Mouse (Mus musculus) thymus, adult 2 months (tissue): Measurements from ENCODE around the gene Prpf18.

Experiments used
- CTCF ChIP-seq: fragments of 200-500 bp; IDR thresholded peaks from 2 replicates; pipeline ENCODE4 v1.5.1; 2012; ENCODE audit warnings: mild to moderate bottlenecking, control low read depth, low read length, moderate library complexity, borderline replicate concordance; ENCODE audit not compliant: control insufficient read depth, poor library complexity, insufficient read depth; ENCODE audit errors: extremely low read depth
- POLR2A ChIP-seq: fragments of 200-500 bp; IDR thresholded peaks from 2 replicates; pipeline ENCODE4 v1.6.1; 2012; ENCODE audit warnings: mild to moderate bottlenecking, low read length, control low read depth, moderate library complexity; ENCODE audit not compliant: control insufficient read depth, poor library complexity, insufficient read depth; ENCODE audit errors: extremely low read depth

DNA sequence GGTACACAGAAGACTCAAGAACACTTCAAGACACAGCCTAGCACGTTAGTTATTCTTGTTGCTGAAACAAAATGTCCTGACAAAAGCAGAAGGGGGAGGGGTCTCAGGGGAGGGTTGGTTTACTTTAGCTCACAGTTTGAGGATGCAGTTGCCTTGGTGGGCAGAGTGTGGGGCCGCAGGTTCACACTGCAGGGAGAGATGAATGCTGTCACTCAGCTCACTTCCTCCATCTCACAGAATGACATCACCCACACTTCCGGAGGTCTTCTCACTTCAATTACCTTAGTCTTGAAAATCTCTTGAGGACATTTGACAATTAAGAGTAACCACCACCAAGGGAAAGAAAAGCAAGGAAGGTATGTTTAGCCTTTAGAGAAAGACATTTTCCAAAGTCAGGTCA, 60.3 kb downstream of the Prpf18 start:
- TF ChIP-seq CTCF (no peak), POLR2A (no peak)
